Mouse (Mus musculus): ENCODE data around the gene Usp9y. TPM values are rescaled to one million over a fixed set of nuclear protein-coding genes. Genes with fewer than 3 reads are reported as not detected.

Gene Usp9y
- total RNA-seq (2023), result not detected in 4 replicates

DNA sequence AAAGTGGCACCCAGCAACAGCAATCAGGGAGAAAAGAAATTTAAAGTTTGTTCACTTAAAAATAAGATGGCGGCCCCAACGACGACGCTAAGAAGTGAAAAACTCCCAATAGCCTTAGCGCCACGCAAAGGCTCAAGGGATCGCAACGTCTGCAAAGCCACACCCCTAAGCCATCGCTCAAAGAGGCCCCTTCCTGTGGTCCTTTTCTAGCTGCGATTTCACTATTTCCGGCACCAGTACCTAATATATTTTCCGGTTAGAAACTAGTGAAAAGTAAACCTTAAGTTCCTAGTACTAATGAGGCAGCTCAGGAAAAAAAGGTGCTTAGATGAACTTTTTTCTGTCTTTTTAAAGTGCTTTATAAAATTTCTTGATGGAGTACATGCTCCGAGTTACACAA lies at the start of gene Usp9y:
Usp9y (minus strand) TSS at position 101 of the 400 bp plus-strand sequence.

DNA sequence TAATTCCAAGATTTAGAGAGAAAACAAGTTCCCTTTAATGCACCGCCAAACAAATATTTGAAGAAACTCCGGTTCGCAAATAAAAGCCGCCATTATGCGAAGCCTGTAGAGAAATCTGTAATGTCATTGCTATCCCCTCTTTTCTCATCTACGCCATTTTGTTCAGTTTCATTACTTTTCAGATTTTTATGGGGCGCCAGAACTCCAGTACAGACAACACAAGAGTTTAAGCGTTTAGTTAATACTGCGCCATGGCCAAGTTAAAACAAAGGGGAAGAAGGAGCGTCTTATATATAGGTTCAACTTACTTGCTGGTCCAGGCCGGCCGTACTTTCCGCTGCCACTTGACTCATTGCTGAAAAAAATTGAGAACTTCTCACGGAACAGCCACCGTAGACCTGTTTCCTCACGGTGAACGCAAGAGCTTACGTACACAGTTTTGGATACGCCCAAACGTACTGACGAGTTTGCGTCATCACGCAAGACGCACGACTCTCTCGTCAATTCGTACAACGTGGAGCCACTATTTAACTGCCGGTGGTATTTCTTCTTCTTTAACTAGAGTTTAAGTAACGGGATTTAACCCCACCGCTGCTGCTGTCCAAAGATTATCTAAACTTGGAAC lies 173.3 kb downstream of the Usp9y start, which contains the start of gene Ddx3y:
Ddx3y (minus strand) TSS at position 459 of the 625 bp plus-strand sequence.

Other genes with a start within 250 kb of the Usp9y start
- gene Uty, start 214.0 kb downstream of the Usp9y start, total RNA-seq (2023), result 48.9 to 60.0 TPM (median 51.1 TPM) in 4 replicates
- 136 to 163 TPM (median 150 TPM) in 4 replicates for gene Ddx3y, start 173.2 kb downstream of the Usp9y start, total RNA-seq (2023)

Measured in B cell, adult 62 days (primary cell).